Mouse (Mus musculus) neural tube, embryonic 14.5 days (tissue): ENCODE data around the gene Farp1. TPM values are rescaled to one million over a fixed set of nuclear protein-coding genes. Genes with fewer than 3 reads are reported as not detected.

ENCODE experiments used
- ATAC-seq: fragments of 200-750 bp; cut with Nextera tagmentation; 2 replicates; pipeline ENCODE4 v1.8.0; 2017; ENCODE audit warnings: low read depth, mild to moderate bottlenecking, moderate TSS enrichment, moderate library complexity
- H3K27ac ChIP-seq: fragments of 300-500 bp; sonication (generic); 2 replicates; pipeline ENCODE4 v1.5.1; 2014; ENCODE audit warnings: low read depth, mild to moderate bottlenecking, control low read depth, low read length, moderate library complexity, mixed read lengths
- H3K27me3 ChIP-seq: fragments of 300-500 bp; sonication (generic); 2 replicates; pipeline ENCODE4 v1.6.1; 2014; ENCODE audit warnings: low read length; ENCODE audit not compliant: control insufficient read depth, insufficient read depth
- H3K36me3 ChIP-seq: fragments of 300-500 bp; sonication (generic); 2 replicates; pipeline ENCODE4 v1.6.1; 2014; ENCODE audit warnings: low read length, mixed read lengths; ENCODE audit not compliant: control insufficient read depth, insufficient read depth
- H3K4me1 ChIP-seq: fragments of 300-500 bp; sonication (generic); 2 replicates; pipeline ENCODE4 v1.6.1; 2014; ENCODE audit warnings: low read length; ENCODE audit not compliant: control insufficient read depth, insufficient read depth
- H3K4me2 ChIP-seq: fragments of 300-500 bp; sonication (generic); 2 replicates; pipeline ENCODE4 v1.6.1; 2014; ENCODE audit warnings: mild to moderate bottlenecking, low read depth, low read length, control low read depth
- H3K4me3 ChIP-seq: fragments of 300-500 bp; sonication (generic); 2 replicates; pipeline ENCODE4 v1.5.1; 2014; ENCODE audit warnings: low read depth, low read length, control low read depth, mixed read lengths
- H3K9ac ChIP-seq: fragments of 300-500 bp; sonication (generic); replicated peaks from 2 replicates; pipeline ENCODE4 v1.6.1; 2014; ENCODE audit warnings: low read depth, mild to moderate bottlenecking, control low read depth, low read length, mixed read lengths
- H3K9me3 ChIP-seq: fragments of 300-500 bp; sonication (generic); 2 replicates; pipeline ENCODE4 v1.6.1; 2016; ENCODE audit warnings: low read length; ENCODE audit not compliant: control insufficient read depth
- WGBS: fragments of 180-500 bp; shearing (Covaris S2); extraction: QIAGEN DNeasy Blood & Tissue Kit; methylation state at CpG from one replicate; pipeline ENCODE4 v1.1.7; 2014; 5-methylcytosine and 5-hydroxymethylcytosine counted together
- polyA plus RNA-seq: library from polyadenylated mRNA; unstranded; fragments of >200 nt; fragmentation: Nextera tagmentation; extraction: Ambion mirVana; gene quantifications from 2 replicates; pipeline ENCODE4 v1.2.1, GENCODE M21; 2014

Gene Farp1
- polyA plus RNA-seq, 1 experiment from 2014 or later, result 34.9 TPM

DNA sequence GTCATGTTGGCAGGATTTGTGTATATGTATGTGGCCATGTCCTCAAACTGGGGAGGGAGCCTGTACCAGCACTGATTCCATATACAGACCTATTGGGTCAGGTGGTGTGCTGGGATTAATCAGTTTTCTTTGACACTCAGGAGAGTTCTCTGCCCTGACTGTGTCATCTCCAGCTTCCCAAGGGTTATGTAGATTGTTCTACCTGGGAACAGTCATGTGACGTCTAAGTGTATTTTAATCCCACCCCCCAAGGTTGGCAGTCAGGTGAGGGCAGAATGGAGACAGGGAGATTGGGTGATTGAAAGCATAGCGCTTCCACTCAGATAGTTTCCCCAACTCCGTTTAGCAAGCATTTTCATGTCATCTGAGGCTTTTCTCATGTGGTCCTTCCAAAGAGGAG, 110.3 kb downstream of the Farp1 start:
- H3K4me2 ChIP-seq, result no peak overlapping the region
- no peak overlapping the region for H3K27ac ChIP-seq
- 60% methylated on average over 3 of the region's 3 CpGs for WGBS
- H3K9ac ChIP-seq, result no peak overlapping the region
- no peaks in the 10 kb centered on the region for H3K4me1 ChIP-seq
- no peaks in the 10 kb centered on the region for H3K36me3 ChIP-seq
- no peak overlapping the region for H3K4me3 ChIP-seq
- ATAC-seq, result no peak
- no peaks in the 10 kb centered on the region for H3K27me3 ChIP-seq
- no peaks in the 10 kb centered on the region for H3K9me3 ChIP-seq

DNA sequence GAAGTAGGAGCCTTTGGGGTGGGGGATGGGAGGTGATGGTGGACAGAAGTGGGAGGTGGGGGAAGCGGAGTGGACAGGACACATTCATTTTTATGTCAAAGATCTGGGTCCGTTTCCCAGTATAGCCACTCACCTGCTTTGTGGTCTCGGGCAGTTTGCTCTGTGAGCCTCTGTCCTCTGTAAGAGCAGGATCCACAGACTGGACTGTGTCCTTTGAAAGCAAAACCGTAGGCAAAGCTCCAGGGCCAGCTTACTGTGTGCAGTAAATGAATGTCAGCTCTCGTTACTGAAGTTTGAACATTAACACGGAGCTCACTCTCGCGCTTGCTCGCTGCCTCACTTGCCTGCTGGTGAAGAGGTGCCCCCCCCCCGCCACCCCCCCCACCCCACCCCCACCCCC, 110.7 kb downstream of the Farp1 start:
- ATAC-seq, result no peak

DNA sequence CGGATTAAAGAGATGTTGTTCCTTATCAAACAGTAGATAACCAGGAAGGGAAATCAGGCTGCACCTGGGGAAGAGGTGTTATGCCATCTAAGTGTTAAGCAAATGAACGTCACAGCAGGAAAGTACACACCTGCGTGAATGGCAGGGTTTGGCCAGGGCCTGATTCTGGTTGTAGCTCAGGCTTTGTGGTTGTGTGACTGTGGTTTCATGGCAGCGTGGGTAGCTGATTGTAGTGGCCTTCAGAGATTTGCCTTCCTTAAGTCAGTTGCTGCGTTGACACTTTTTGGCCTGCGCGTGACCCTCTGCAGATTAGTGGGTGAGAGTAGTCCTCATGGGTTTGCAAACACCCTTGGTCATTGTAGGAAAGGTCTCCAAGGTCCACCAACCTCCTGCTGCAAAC, 111.2 kb downstream of the Farp1 start:
- no peak for ATAC-seq
- Histone ChIP-seq H3K9ac (no peak overlapping the region), H3K36me3 (no peaks in the 10 kb centered on the region), H3K4me3 (no peak overlapping the region), H3K27ac (no peak overlapping the region), H3K9me3 (no peaks in the 10 kb centered on the region), H3K4me1 (no peaks in the 10 kb centered on the region), H3K4me2 (no peak overlapping the region), H3K27me3 (no peaks in the 10 kb centered on the region)
- 68% methylated on average over 7 of the region's 7 CpGs for WGBS

More for the DNA sequence above, 110.7 kb downstream of the Farp1 start:
- Histone ChIP-seq H3K4me3 (no peak overlapping the region), H3K27me3 (no peaks in the 10 kb centered on the region), H3K9me3 (no peaks in the 10 kb centered on the region), H3K4me1 (no peaks in the 10 kb centered on the region), H3K4me2 (no peak overlapping the region), H3K36me3 (no peaks in the 10 kb centered on the region), H3K27ac (no peak overlapping the region), H3K9ac (no peak overlapping the region)
- 27% methylated on average over 9 of the region's 10 CpGs for WGBS

DNA sequence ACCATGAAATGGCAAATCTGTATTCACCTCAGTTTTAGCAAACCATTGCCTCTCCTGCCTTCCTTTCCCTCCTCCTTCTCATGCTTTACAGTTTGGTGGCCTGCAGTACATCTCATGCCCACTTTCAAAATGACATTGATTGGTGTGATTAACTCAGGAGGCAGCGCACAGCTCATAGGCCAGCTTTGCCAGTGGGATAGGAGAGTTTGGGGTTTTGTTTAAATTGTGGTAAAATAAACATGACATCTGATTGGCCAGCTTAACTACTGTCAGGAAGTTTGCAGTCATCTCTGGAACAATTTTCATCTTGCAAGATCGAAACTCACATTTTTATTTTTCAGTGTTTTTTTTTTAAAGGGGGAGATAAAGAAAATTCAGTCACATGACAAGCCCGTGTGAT, 112.0 kb downstream of the Farp1 start:
- Histone ChIP-seq H3K9ac (no peak overlapping the region), H3K4me2 (no peak overlapping the region), H3K4me3 (no peak overlapping the region), H3K27ac (no peak overlapping the region), H3K36me3 (no peaks in the 10 kb centered on the region), H3K4me1 (no peaks in the 10 kb centered on the region), H3K27me3 (no peaks in the 10 kb centered on the region), H3K9me3 (no peaks in the 10 kb centered on the region)
- ATAC-seq, result no peak
- 90% methylated on average over 3 of the region's 3 CpGs for WGBS

DNA sequence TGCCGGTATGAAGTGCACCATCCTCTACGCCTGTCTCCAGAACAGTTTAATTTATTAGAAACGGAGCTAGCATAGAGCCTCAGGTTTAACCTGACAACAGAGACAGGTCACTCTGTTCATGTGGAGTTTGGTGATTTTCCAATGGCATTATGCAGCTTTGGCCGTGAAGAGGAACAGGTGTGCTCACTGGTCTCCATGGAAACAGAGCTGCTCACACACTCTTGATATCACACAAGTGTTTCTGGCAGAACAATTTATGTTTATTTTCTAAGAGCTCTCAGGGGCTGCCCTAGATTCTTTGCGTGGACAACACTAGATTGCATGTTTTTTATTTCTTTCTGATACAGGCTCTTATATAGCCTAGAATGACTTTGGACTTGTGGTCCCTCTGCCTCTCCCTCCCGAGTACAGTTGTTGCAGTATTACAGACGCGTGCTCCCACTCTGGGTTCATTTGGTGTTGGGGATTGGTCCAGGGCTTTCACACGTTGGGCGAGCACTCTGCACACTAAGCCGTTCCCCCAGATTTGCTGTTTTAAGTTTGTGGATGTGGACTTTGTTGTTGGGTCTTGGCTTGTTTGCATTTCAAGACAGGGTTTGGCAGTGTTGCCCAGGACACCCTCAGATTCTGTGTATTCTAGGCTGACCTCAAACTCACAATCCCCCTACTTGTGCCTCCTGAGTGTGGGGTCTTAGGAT, 113.2 kb downstream of the Farp1 start:
- no peak overlapping the region for H3K9ac ChIP-seq
- H3K4me3 ChIP-seq, result no peak overlapping the region
- H3K27me3 ChIP-seq, result no peaks in the 10 kb centered on the region
- no peak overlapping the region for H3K27ac ChIP-seq
- no peaks in the 10 kb centered on the region for H3K36me3 ChIP-seq
- 78% methylated on average over 11 of the region's 11 CpGs for WGBS
- H3K9me3 ChIP-seq, result no peaks in the 10 kb centered on the region
- H3K4me2 ChIP-seq, result no peak overlapping the region
- ATAC-seq, result no peak
- peaks cover 5% of the 10 kb centered on the region for H3K4me1 ChIP-seq

DNA sequence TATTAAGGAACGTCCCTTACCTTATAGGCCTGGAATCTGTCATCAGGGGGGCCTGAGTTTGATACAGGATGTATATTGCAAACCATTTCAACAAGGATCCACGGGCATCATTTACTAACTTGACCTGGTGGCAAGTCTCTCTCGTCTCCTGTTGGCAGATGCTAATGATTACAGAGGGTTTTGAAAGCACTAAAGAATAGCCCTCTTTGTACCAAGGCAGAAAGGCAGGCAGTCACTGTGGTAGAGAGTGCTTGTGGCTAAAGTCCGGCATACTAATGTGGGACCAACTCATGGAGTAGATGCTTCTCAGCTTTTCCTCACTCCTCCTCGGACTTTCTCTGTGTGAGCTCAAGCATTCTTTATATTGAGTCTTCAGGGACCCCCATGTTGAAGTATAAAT, 115.0 kb downstream of the Farp1 start:
- no peaks in the 10 kb centered on the region for H3K36me3 ChIP-seq
- no peak overlapping the region for H3K4me2 ChIP-seq
- H3K4me3 ChIP-seq, result no peak overlapping the region
- no peak for ATAC-seq
- no peak overlapping the region for H3K27ac ChIP-seq
- no peak overlapping the region for H3K9ac ChIP-seq
- WGBS, result 61% methylated on average over 5 of the region's 5 CpGs
- H3K9me3 ChIP-seq, result no peaks in the 10 kb centered on the region
- no peaks in the 10 kb centered on the region for H3K27me3 ChIP-seq
- peaks cover 14% of the 10 kb centered on the region for H3K4me1 ChIP-seq

DNA sequence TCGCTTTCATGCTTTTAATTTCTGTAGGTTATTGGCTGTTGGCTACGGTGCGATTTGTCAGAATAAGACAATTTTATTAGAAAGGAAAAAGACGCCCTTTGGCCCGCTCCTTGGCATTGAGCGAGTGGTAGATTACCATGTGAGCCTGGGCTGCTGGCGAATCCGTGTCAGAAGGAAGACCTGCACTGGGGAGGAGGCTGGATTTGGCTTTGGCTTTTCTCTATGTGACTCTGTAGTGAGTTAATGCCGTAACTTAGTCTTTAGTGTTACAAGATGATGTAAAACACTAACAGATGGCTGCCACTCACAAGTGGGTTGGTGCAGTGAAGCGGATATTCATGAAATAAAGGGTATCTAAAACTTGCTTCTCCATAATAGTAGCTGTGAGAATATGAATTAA, 116.8 kb downstream of the Farp1 start:
- 79% methylated on average over 10 of the region's 10 CpGs for WGBS

DNA sequence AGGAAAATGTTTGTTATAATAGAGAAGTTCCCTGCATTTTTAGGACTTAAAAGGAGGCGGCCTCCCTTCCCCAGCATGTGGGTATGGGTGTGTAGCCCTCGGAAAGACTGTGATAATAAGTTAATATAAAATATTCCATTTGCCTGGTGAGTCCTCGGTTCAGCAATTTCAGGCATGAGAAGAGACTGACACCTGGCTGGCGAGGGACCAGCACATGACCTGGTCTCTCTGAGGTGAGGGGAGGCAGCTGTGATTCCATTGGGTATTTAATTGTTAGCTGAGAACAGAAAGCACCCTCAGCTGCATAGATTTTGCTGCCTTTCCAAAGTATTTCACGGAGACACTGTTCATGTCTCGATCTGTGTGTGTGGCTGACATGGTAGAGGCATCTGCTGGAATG, 117.8 kb downstream of the Farp1 start:
- Histone ChIP-seq H3K27me3 (no peaks in the 10 kb centered on the region), H3K9ac (no peak overlapping the region), H3K4me2 (no peak overlapping the region), H3K27ac (peak overlapping the region; percentile 48; the same call in 1 of the 2 replicates), H3K4me3 (no peak overlapping the region), H3K9me3 (no peaks in the 10 kb centered on the region), H3K4me1 (peaks cover 16% of the 10 kb centered on the region), H3K36me3 (no peaks in the 10 kb centered on the region)
- no peak; the same call in 1 of the 2 replicates for ATAC-seq
- 66% methylated on average over 6 of the region's 6 CpGs for WGBS

More for the DNA sequence above, 116.8 kb downstream of the Farp1 start:
- H3K4me2 ChIP-seq, result no peak overlapping the region
- H3K9me3 ChIP-seq, result no peaks in the 10 kb centered on the region
- H3K27me3 ChIP-seq, result no peaks in the 10 kb centered on the region
- H3K27ac ChIP-seq, result no peak overlapping the region
- no peak for ATAC-seq
- H3K4me3 ChIP-seq, result no peak overlapping the region
- H3K9ac ChIP-seq, result no peak overlapping the region
- H3K4me1 ChIP-seq, result peaks cover 16% of the 10 kb centered on the region
- H3K36me3 ChIP-seq, result no peaks in the 10 kb centered on the region

DNA sequence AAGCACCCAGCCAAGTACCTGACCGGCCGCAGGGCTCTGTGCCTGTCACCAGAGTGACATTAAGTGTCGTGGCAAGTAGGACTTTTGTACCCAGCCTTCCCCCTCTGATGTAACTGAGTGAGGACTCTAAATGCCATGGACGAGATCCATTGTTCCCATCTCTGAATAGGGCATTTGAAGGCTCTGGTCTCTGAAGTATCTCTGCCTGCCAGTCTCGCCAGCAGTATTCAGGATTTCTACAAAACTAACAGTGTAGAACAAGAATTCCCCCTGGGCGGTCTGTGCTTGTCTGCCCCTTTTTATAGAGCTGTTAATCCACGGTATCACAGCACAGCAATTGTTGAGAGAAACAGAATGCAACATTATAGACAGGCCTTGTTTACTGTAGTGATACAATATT, 118.3 kb downstream of the Farp1 start:
- Histone ChIP-seq H3K4me1 (peaks cover 16% of the 10 kb centered on the region), H3K4me3 (no peak overlapping the region), H3K36me3 (no peaks in the 10 kb centered on the region), H3K9ac (no peak overlapping the region), H3K27me3 (no peaks in the 10 kb centered on the region), H3K4me2 (no peak overlapping the region), H3K9me3 (no peaks in the 10 kb centered on the region), H3K27ac (peak overlapping the region; percentile 48; the same call in 1 of the 2 replicates)
- peak; percentile 65; the same call in 1 of the 2 replicates for ATAC-seq
- whole genome bisulfite sequencing, result 19% methylated on average over 7 of the region's 7 CpGs
